Mouse (Mus musculus) telencephalon, adult 2 months (tissue): Measurements from ENCODE around the gene Adamtsl4.

ENCODE experiments used
- DNase-seq: peaks from one replicate; pipeline ENCODE4 v3.0.0-alpha.2; 2011; ENCODE audit warnings: low read depth, low spot score

Gene Adamtsl4

DNA sequence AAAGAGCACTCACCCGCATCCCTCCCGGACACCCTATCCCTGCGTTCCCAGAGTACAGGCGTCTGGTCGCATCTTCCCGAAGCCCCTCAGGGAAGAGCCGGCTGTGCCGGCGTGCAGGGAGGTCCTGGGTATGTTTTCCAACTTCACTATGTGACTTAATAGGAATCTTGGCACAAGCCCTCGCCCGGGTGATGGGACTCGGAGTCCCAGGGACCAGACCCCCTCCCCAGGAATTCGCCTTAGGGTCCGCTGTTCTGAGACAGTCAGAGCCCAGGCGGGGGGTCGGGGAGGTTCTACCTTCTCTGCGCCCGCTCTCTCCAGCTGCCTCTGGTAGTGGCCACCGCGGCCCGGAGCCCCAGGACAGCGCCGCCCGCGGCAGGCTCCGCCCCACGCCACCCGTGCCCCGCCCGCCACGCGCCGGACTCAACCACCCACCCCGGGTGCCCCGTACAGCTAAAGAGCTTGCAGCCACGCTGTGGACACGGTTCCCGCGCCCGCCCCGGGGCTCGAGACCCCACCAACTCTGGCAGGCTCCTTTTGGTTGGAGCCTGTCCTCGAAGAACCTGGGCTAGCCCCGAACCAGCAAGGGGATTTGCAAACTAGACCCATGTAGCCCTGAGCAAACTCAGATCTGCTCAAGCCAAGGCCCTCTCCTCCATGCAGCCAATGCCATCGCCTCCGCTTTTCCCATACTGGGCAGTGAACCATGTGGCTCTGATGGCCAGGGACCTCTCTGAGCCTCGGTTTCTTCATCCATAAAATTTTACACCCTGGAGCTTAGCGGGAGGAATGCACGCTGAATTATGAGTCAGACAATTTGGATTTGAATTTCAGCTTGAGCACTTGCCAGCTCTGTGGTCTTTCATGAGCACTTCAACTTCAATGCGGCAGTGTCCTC, at the start of gene Adamtsl4:
Gene Adamtsl4 (minus strand): TSS at position 394 of the 898 bp plus-strand sequence.
- DNase-seq: no peak

DNA sequence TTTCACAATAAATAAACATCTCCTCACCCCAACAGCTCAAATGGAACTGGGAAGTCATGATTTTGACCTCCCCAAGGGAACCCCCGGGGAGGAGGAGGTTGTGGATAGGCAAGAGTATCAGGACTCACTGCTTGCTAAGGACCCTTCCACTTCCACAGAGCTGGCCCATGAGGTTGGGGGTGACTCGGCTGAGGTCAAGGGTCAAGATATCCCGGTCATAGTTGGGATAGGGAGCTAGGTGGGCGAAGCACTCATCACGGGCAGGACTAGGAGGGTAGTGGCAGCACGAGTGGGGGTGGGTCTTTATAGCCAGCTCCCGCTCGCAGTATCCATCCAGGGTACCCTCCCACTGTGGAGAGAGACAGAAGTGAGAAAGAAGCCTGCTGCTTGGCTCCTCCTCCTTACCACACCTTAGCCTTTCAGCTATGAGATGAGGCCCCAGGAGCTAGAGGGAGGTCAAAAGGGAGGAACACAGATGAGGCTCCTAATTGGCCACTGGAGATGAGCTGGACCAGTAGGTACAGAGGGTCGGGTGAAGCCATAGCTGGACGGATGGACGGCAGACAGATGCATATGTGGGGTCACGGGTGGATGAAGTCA, 47.5 kb upstream of the Adamtsl4 start:
- DNase-seq: no peak

DNA sequence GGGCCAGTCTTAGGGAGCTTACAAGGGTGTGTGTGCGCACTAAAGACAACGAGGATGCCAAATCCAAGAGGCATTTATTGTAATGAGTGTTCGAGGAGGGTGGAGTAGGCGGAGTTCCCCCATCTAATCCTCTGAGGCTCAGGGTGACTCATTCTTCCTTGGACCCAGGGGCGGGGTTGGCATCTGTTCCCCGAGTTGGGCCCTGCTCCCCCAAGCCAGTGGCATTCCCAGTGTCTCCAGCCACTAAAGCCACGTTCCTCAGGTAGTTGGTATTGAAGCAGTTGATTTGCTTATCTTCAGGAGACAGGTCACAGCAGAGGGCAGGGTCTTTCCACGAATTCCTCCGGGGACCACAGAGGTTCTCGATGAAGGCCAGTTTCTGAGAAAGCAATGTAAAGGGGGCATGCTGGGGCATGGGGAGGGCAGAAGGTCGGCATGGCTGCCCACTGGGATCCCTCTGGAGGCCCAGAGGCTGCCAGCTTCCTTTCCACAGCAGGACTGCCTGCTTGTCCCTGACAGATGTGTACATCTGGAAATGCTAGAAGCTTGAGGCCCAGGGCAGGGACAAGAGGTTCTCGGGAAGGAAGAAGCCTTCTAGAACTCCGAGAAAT, 46.5 kb upstream of the Adamtsl4 start:
- no peak for DNase-seq

DNA sequence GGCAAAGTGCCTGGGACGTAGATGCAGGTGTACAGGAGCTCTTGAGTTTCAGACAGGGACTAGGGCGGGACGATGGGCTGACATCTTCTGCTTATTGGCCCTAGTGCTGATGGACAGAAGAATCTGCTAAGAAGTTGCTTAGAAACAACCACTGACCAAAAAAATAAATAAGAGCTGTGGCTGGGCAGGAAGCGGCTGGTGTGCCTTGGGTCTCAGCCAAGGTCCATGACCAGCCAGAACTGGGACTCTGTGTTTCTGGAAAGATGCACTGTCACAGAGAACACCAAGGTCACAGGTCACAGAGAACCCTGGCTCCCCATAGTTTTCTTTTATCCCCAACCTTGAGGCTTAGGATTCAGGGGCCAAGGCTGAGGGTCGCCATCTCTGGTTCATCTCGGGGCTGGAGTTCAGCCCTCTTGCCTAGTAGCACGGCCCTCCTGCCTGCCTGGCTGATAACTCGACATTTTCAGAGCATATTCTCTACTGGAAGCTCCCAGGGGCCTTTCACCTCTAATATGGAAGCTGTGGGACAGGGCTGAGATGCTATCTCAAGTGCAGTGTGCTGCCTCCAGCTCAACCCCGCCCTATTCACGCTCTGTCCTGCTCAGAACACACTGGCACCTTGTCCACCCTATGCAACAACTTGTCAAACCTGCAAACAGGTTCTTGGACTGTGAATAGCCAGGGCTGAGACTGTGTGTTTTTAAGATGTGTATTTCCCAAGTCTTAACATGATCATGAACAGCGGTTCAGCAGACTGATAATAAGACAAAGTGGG, 45.2 kb upstream of the Adamtsl4 start:
- no peak for DNase-seq

DNA sequence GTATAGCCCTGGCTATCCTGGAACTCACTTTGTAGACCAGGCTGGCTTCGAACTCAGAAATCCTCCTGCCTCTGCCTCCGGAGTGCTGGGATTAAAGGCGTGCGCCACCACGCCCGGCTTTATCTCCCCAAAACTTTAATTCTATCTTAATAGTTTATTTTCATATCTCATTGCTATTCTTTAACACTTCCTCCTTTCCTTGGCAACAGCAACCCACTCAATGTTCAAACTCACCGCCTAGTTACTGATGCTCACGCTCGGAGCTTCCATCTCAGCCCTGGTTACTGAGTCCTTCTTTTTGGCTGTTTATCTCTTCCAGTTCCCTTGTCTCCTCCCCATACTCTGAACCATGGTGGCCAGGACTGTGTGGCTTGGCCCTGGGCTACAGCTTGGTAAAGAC, 44.6 kb upstream of the Adamtsl4 start:
- DNase-seq: no peak

DNA sequence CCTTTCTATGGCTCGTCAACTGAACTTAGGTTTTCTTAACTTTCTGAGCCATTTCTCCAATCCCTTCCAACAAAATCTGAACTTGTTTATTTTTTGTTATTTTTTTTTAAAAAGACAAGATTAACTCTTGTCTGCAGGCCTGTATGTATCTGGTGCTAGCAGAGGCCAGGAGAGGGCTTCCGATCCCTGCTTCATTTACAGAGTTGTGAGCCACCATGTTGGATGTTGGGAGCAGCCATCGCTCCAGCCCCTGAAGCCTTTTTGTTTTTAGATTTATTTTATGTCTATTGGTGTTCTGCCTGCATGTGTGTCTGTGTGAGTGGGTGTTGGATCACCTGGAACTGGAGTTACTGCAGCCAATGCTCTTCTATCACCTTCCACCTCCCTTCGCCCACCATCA, 44.1 kb upstream of the Adamtsl4 start:
- no peak for DNase-seq

DNA sequence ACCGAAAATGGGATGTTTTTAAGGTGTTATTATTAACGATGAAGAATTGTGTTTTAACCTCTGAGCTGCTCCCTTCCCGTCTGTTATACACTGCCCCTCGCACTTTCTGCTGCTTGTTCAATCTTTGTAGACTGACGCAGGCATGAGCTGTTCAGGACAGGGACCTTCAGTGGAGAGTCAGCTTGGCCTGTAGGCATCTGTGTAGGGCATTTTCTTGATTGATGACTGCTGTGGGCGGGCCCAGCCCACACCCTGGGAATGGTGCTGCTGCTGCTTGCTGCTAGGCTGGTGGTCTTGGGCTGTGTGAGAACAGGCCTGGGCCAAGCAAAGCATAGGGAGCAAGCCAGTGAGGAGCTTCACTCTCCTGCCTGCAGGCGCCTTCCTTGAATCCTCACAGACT, 42.7 kb upstream of the Adamtsl4 start:
- no peak for DNase-seq

DNA sequence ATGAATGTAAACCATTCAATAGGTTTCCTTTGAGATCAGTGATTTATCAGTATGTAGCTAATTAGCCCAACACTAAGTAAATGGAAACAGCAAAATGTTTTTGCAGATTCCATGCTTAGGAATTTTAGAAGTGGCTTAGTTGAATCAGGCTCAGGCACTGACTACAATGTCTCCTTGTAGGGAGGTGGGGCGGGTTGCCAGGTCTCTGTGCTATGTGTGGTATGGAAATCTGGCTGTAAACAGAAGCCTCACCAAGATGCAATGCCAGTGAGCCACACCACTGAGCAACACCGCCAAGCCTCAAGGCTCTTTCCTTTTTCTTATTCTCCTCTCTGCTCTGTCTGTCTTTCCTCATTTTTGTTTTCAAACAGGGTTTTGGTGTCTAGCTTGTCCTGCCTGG, 41.2 kb upstream of the Adamtsl4 start:
- DNase-seq: no peak

DNA sequence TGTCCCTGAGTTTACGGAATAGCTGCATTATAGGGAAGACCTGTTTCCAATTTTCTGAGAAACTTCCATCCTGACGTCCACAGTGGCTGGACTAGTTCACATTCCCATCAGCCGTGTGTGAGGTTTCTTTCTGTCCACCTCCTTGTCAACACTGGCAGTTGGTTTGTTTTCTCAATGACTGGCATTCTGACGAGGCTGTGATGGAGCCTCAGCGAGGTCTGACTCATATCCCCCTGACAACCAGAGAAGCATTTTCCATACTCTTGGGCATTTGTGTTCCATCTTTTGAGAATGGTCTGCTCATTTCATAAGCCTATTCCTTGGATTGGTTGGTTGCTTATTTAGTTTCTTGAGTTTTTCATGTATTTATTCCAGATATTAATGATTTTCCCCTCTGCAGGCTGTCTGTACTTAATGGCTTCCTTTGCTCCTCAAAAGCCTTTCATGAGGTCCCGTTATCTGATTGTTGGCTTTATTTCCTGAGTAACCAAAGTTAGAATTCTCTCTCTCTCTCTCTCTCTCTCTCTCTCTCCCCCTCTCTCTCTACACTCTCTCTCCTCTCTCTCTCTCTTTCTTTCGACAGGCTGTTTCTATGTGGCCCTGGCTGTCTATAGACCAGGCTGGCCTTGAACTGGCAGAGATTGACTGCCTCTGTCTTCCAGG, 39.1 kb upstream of the Adamtsl4 start:
- DNase-seq: no peak

DNA sequence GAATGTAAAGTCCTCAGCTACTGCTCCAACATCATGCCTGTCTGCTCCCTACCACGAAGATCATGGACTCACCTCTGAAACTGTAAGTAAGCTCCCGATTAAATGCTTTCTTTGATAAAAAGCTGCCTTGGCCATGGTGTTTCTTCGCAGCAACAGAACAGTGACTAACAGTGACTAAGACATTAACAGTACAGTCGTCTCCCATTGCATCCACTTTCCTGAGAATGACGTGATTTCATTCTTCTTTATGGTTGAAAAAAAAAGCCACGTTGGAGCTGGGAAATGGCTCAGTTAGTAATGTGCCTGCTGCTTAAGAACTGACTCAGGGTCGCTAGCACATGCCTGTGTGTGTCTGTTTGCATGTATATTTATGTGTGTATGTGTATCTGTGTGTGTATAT, 38.1 kb upstream of the Adamtsl4 start:
- no peak for DNase-seq

DNA sequence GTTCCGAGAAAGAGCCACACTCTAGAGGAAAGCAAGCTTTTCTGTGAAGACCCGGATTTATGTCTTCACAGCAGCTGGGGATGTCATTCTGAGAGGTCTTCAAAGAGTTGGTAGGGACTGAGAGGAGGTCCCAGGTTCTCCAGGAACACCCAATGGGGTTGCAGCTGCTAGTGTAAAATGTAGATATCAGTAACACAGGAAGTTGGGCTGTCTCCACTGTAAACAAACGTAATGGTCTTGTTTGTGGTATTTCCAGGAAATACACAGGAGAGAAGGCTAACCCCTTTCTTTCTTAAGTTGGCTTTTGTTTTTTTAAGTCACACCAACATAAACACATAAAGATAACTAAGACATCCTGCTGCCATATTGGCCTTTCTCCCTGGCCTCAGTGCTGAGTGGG, 34.7 kb upstream of the Adamtsl4 start:
- no peak for DNase-seq

DNA sequence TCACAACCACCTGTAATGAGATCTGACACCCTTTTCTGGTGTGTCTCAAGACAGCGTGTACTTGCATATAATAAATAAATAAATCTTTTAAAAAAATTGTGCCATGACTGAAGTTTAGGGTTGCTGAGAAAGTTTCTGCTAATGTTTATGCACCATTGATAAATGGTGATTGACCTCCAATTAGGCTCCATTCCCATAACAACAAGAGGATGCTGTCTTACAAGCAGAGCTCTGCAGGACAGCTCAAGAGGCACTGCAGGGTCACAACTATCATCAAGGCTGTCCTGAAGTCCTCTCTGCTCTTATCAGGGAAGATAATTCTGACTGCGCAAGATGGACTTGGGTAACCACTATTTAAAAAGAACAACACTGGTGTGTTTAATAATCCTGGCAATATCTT, 30.4 kb upstream of the Adamtsl4 start:
- DNase-seq: no peak

DNA sequence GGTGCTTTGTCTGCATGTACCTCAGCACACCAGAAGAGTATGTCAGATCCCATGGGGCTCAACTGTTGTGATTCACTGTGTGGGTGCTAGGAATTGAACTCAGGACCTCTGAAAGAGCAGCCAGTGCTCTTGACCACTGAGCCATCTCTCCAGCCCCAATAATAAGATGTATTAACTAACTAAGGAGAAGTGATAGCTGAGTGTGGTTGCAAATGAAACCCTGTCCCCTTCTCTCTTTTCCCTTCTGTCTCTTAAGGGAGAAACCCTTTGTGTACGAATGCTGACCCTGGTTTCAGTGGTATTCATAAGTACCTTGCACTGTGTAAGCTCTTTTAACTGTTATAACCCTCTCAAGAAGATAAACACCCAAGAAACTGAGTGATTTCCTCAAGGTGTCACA, 28.4 kb upstream of the Adamtsl4 start:
- no peak for DNase-seq

DNA sequence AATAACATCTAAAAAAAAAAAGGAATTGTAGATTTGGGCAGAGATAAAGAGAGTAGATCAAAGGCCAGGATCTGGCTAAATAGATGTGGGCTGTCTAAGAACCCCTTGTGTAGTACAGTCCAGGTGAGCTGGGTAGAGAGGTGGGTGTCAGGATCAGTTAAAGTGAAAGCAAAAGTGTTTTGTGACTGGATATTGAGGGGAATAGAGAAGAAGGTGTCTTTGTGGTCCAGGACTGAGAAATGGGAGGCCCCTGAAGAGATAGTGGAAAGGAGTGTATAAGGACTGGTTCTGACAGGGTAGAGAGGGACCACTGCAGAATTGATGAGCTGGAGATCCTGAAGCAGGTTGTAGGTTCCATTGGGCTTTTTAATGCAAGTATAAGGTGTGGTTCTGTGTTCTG, 22.2 kb upstream of the Adamtsl4 start:
- DNase-seq: no peak

DNA sequence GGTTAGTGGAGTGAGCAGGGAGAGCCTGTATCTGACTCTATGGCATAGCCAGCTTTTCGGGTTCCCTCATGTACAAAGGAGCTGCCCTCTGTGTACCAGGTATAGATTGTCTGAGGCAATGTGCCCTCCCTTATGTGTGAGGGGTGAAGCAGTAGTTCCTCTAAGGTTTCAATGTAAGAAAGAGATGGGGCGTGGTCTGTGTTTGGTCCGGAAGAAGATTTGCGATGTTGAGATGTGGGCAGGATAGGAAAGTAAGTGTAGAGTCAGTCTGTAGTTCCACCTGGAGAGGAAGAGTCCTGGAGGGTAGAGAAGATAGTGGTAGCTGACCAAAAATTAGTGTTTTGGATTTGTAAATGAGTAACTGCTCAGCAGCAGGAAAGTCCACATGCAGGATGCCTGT, 21.3 kb upstream of the Adamtsl4 start:
- DNase-seq: no peak

DNA sequence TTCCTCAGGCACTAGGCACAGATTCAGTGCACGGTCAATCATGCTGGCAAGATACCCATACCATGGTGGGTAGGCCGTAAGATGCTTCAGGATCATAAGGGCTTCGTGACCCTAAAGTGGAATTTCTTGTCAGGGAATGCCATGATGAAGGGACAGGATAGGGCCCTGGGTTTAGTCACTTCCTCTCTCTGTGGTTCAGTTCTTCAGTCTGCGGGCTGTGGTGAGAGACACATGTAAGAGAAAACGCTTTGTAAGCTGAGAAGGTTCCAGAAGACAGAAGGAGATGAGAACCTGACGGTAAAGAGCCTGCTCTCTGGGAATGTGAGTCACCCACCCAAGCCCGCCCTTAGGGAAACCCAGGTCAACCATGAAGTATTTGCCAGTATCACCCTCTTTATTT, 19.8 kb upstream of the Adamtsl4 start:
- DNase-seq: no peak

DNA sequence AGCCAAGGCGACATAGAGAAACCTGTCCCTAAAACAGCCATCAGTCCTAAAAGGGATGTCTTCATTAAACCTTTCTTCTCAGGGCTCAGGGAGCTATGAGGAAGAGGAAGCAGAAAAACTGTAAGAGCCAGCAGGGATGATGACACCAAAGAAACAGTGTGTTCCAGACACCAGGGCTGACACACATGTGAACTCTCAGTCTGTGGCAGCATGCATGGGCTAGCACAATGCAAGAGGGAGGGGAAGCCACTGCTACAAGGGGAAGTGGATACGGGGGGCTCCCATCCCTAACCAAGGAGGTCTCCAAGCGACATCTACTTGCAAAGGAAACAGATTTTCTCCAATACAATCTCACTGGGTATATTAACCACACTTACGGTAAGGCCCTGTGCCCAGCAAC, 18.6 kb upstream of the Adamtsl4 start:
- DNase-seq: no peak

DNA sequence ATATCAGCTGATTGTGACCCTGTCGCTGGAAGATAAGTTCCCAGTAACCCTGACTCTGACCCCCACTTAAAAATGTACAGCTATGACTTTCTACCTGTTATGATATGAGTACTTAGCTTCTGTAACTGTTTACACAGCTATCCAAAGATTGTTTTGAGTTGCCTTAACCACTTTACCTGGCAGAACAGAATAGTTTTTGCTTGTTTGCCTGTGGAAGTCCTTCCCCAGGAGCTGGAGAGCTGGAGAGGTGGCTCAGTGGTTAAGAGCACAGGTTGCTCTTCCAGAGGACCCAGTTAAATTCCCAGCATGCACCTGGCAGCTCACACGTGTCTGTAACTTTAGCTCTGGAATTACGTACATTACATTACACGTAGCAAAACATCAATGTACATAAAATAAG, 16.9 kb upstream of the Adamtsl4 start:
- DNase-seq: no peak

DNA sequence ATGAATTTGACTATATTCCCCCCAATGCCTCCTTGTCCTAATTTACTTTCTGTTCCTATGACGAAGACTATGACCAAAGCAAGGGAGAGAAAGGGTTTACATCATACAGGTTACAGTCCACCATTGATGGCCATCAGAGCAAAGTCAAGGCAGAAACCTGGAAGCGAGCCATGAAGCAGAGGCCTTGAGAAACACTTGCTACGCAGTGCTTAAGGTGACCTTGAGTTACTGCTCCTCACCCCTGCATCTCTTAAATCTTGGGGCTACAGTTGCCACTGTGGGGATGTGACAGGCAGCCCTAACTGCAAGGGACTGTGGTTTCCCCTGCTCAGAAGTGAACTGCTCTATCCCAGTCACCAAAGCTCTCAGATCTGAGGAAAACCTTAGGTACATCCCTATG, 15.6 kb upstream of the Adamtsl4 start:
- no peak for DNase-seq

DNA sequence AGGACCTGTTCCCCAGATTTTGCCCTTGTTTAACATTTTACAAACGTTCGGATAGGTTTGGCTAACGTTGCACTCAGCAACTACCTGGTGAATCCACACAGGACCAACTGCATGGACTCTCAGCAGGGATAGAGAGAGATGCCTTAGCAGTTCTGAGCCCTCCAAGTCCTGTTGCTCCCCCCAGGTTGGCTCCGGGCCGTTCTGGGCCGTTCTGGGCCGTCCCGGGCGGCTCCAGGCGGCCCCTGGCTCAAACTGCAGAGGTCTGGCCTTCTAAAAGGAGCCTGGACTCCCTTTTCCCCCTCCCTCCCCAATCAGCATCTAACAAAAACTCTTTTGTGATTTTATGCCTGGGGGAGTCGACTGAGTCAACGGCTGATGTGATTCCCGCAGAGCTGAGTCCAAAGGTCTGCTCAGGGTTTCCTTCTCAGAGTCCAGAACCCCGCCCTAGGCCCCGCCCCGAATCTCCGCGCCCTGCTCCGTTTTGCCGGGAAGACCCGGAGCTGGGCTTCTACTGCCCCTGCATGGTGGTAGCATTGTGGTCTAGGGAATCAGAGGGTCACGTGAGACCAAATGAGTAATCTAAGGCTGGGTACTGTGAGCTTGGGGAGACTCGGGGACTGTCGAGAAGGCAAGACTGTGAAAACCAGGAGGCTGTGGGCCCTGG, 14.3 kb upstream of the Adamtsl4 start:
- DNase-seq: peak; percentile 62

DNA sequence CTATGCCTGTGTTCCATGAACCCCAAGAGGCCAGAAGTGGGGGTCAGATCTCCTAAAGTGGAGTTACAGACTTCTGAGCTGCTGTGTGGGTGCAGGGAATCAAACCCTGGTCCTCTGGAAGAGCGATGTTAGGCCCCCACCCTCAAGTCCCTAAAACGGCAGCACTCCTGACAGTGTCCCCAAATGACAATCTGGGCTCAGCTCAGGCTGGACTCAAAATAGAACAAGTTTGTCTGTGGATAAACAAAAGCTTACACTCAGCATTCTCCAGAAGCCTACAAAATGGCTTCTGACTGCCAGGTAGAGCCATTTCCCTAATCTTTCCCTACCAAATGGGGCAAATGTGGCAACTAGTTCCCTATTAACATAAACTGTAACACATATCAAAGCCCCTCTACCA, 13.4 kb upstream of the Adamtsl4 start:
- no peak for DNase-seq
